Mouse (Mus musculus) erythroblast, adult 5-6 weeks (primary cell): ENCODE data around the gene Btf3. TPM values are rescaled to one million over a fixed set of nuclear protein-coding genes. Genes with fewer than 3 reads are reported as not detected.
A peak's percentile ranks its signal among the peaks of the same experiment; 100 is the strongest.

Experiments
- ATAC-seq: replicated peaks from 2 replicates; pipeline ENCODE4 v1.8.0; 2016; ENCODE audit warnings: moderate number of reproducible peaks, mild to moderate bottlenecking, moderate TSS enrichment, inconsistent platforms; ENCODE audit not compliant: poor library complexity, low FRiP score, severe bottlenecking
- total RNA-seq, 2 experiments: library from RNA; stranded (forward) in 1 of 2; stranded (reverse) in 1 of 2; fragments of 150-400 nt in 1 of 2; fragments of 200-764, 138-1000 nt in 1 of 2; gene quantifications; 2 replicates each; pipeline versions ENCODE4 v1.2.3 to v1.2.4; 2015 to 2017; ENCODE audit warnings: low replicate concordance in 2 of 2

The Btf3 gene
- total RNA-seq (2015; ENCODE audit: low replicate concordance) (325 and 335 TPM in 2 replicates), total RNA-seq (2017; ENCODE audit: low replicate concordance) (314 and 425 TPM in 2 replicates)

GRCm38 (mm10) chr13:98316480-98317245 is at the start of gene Btf3:
Btf3 (minus strand) TSS chr13:98317006.
- ATAC-seq: peak; percentile 98

- no peak for ATAC-seq
These were observed 49.1 kb upstream of the Btf3 start for GRCm38 (mm10) chr13:98365766-98366421.

GRCm38 (mm10) chr13:98365081-98365480 is 48.3 kb upstream of the Btf3 start:
- no peak for ATAC-seq

GRCm38 (mm10) chr13:98363046-98363445 is 46.2 kb upstream of the Btf3 start:
- no peak for ATAC-seq

- ATAC-seq: no peak
These were observed 44.4 kb upstream of the Btf3 start for GRCm38 (mm10) chr13:98361161-98361560.

GRCm38 (mm10) chr13:98360391-98360790 is 43.6 kb upstream of the Btf3 start:
- ATAC-seq: no peak

- ATAC-seq: no peak
These were observed 42.5 kb upstream of the Btf3 start for GRCm38 (mm10) chr13:98359337-98359736.

GRCm38 (mm10) chr13:98358424-98359181 is 41.8 kb upstream of the Btf3 start:
- ATAC-seq: no peak

GRCm38 (mm10) chr13:98357433-98358423 is 40.9 kb upstream of the Btf3 start:
- no peak for ATAC-seq

GRCm38 (mm10) chr13:98356973-98357425 is 40.2 kb upstream of the Btf3 start:
- ATAC-seq: no peak

GRCm38 (mm10) chr13:98356176-98356972 is 39.6 kb upstream of the Btf3 start:
- ATAC-seq: no peak

- no peak for ATAC-seq
These were observed 38.8 kb upstream of the Btf3 start for GRCm38 (mm10) chr13:98355559-98356111.

GRCm38 (mm10) chr13:98354871-98355558 is 38.2 kb upstream of the Btf3 start:
- ATAC-seq: no peak

- ATAC-seq: no peak
These were observed 37.4 kb upstream of the Btf3 start, which contains the start of gene Foxd1 for GRCm38 (mm10) chr13:98354090-98354801. Foxd1 (plus strand) TSS chr13:98354242.

- ATAC-seq: no peak
These were observed 36.9 kb upstream of the Btf3 start for GRCm38 (mm10) chr13:98353709-98354089.

- no peak for ATAC-seq
These were observed 35.7 kb upstream of the Btf3 start for GRCm38 (mm10) chr13:98352381-98352975.
